8 mouse cellular contexts compared by ENCODE assay signal in the genomic region with DNA sequence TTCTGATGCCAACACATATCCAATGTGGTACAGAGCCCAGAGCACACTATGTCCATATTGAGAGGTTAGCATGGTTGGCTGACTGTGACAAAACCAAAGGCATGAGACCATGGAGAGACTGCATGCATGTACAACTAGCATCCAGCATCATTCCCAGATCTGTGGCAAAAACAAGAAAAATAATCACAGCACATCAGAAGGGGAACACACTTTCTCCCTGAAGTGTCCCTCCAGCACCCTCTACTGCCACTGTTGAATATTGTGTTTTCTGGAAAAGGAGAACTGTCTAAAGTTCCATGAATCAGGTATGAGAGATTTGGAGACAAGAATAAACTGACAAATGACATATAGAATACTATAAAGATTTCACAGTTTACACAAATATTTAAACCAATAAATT.
DNase-seq lines count a peak whose midpoint lies in the region; TF ChIP-seq lines count a peak whose summit lies in the region.

No protein-coding gene starts in this region.

- H3K9ac ChIP-seq in liver, adult 2 months (ENCODE audit: low read depth, low read length) = no peak overlapping the region

- H3K36me3 ChIP-seq in liver, adult 2 months (ENCODE audit: control insufficient read depth, insufficient read depth, low read length) = peaks cover 6% of the 10 kb centered on the region

- H3K4me1 ChIP-seq in liver, adult 2 months (ENCODE audit: control insufficient read depth, insufficient read depth, low read length) = no peaks in the 10 kb centered on the region

- no peak overlapping the region for H3K4me3 ChIP-seq in liver, adult 2 months (ENCODE audit: insufficient read depth, low read depth, low read length)

- H3K27ac ChIP-seq in liver, adult 2 months (replicated peaks; ENCODE audit: insufficient read depth, low read depth, low read length) = no peak overlapping the region

- DNase-seq in cerebellum, adult 18-20 months = peak; percentile 21 to 26
- DNase-seq in cerebellum, adult 11-12 months = no peak
- no peak for DNase-seq in liver, adult 2 months (ENCODE audit: extremely low read depth, low read depth, low spot score)
- DNase-seq in liver = no peak
- peak; percentile 26 for DNase-seq in embryo, embryonic 11 days
- peak; percentile 44 to 55 for DNase-seq in left cerebral cortex, postnatal 14 days (ENCODE audit: low spot score in 2 of 2)
- no peak for DNase-seq in natural killer cell, adult 2 months (ENCODE audit: low spot score in 2 of 2)
- DNase-seq in testis, postnatal 10 days (ENCODE audit: low spot score) = no peak

- H3K27me3 ChIP-seq in liver, adult 2 months (ENCODE audit: control insufficient read depth, insufficient read depth, low read length) = no peaks in the 10 kb centered on the region

- no peak for TF ChIP-seq POLR2A in liver, adult 2 months (IDR thresholded peaks at IDR 0.05; ENCODE audit: extremely low read depth, insufficient read depth, low read length)

- intact Hi-C loops in left cerebral cortex, postnatal 14 days (cut with DNase I) = loop anchor here (1.0 to 10.0 kb wide), 2 partner anchors 314 to 480 kb away; no protein-coding TSS in a partner anchor

- no peaks in the 10 kb centered on the region for H3K79me2 ChIP-seq in liver, adult 2 months (ENCODE audit: control insufficient read depth, insufficient read depth, low read length)

- TF ChIP-seq CTCF in liver, adult 2 months (IDR thresholded peaks at IDR 0.05; ENCODE audit: low read depth, low read length) = peak; percentile 40

Comparison
In these comparisons a context has a peak if more than half of its experiments do, and no peak if none do; other contexts are left out.
1. DNase-seq: peak in cerebellum, adult 18-20 months (2 of 2), embryo, embryonic 11 days (single experiment) and left cerebral cortex, postnatal 14 days (2 of 2); none in cerebellum, adult 11-12 months (single experiment), liver, adult 2 months (single experiment), liver (single experiment), natural killer cell, adult 2 months (0 of 2) and testis, postnatal 10 days (single experiment).